Mouse (Mus musculus) liver (tissue): ENCODE measurements around the gene Hnf1a.
A peak's percentile ranks its signal among the peaks of the same experiment; 100 is the strongest.
"Not testable (repeated sequence)": the region's sequence is repeated elsewhere in the genome, so short reads cannot be mapped to it uniquely, and the experiment has no call there.

Experiments
- DNase-seq: peaks from one replicate; pipeline ENCODE4 v3.0.0-alpha.2; 2020; ENCODE audit warnings: mixed read lengths

The Hnf1a gene

GRCm38 (mm10) chr5:114942074-114942765, 28.7 kb downstream of the Hnf1a start, which contains the start of gene 2210016L21Rik:
2210016L21Rik (plus strand) TSS chr5:114942158.
- DNase-seq, result peak; percentile 89

GRCm38 (mm10) chr5:114941138-114941537, 29.8 kb downstream of the Hnf1a start:
- not testable (repeated sequence) for DNase-seq

GRCm38 (mm10) chr5:114935838-114936237, 35.1 kb downstream of the Hnf1a start:
- DNase-seq, result no peak

- DNase-seq, result no peak
Observed at GRCm38 (mm10) chr5:114933206-114933605, 37.7 kb downstream of the Hnf1a start.

GRCm38 (mm10) chr5:114931626-114932025, 39.3 kb downstream of the Hnf1a start:
- DNase-seq, result no peak

GRCm38 (mm10) chr5:114926753-114927152, 44.1 kb downstream of the Hnf1a start:
- no peak for DNase-seq

GRCm38 (mm10) chr5:114926153-114926684, 44.7 kb downstream of the Hnf1a start:
- no peak for DNase-seq

- DNase-seq, result peak; percentile 22
Observed at GRCm38 (mm10) chr5:114922998-114923473, 47.9 kb downstream of the Hnf1a start, which contains the start of gene Oasl1. Oasl1 (plus strand) TSS chr5:114923240.

- DNase-seq, result no peak
Observed at GRCm38 (mm10) chr5:114922366-114922731, 48.5 kb downstream of the Hnf1a start.

- DNase-seq, result peak; percentile 17
Observed at GRCm38 (mm10) chr5:114921551-114922365, 49.1 kb downstream of the Hnf1a start.

- not testable (repeated sequence) for DNase-seq
Observed at GRCm38 (mm10) chr5:114917357-114917756, 53.5 kb downstream of the Hnf1a start.

- DNase-seq, result no peak
Observed at GRCm38 (mm10) chr5:114916777-114917176, 54.1 kb downstream of the Hnf1a start.

- no peak for DNase-seq
Observed at GRCm38 (mm10) chr5:114915854-114916253, 55.0 kb downstream of the Hnf1a start.

- no peak for DNase-seq
Observed at GRCm38 (mm10) chr5:114914855-114915254, 56.0 kb downstream of the Hnf1a start.

- no peak for DNase-seq
Observed at GRCm38 (mm10) chr5:114913686-114914085, 57.2 kb downstream of the Hnf1a start.

GRCm38 (mm10) chr5:114908598-114909305, 62.1 kb downstream of the Hnf1a start:
- DNase-seq, result no peak

GRCm38 (mm10) chr5:114902413-114902812, 68.5 kb downstream of the Hnf1a start:
- DNase-seq, result peak; percentile 32
